Mouse (Mus musculus) ES-E14 (cell line): Measurements from ENCODE around the gene Crebbp.
A peak's percentile ranks its signal among the peaks of the same experiment; 100 is the strongest.

Experiments
- MAFK ChIP-seq: IDR thresholded peaks from 2 replicates; pipeline ENCODE4 v1.6.1; 2014; ENCODE audit warnings: mild to moderate bottlenecking, low read depth, low read length, inconsistent platforms; ENCODE audit not compliant: insufficient read depth
- ZNF384 ChIP-seq: IDR thresholded peaks from 2 replicates; pipeline ENCODE4 v1.6.1; 2012; ENCODE audit warnings: low read depth, low read length, inconsistent platforms

DNA sequence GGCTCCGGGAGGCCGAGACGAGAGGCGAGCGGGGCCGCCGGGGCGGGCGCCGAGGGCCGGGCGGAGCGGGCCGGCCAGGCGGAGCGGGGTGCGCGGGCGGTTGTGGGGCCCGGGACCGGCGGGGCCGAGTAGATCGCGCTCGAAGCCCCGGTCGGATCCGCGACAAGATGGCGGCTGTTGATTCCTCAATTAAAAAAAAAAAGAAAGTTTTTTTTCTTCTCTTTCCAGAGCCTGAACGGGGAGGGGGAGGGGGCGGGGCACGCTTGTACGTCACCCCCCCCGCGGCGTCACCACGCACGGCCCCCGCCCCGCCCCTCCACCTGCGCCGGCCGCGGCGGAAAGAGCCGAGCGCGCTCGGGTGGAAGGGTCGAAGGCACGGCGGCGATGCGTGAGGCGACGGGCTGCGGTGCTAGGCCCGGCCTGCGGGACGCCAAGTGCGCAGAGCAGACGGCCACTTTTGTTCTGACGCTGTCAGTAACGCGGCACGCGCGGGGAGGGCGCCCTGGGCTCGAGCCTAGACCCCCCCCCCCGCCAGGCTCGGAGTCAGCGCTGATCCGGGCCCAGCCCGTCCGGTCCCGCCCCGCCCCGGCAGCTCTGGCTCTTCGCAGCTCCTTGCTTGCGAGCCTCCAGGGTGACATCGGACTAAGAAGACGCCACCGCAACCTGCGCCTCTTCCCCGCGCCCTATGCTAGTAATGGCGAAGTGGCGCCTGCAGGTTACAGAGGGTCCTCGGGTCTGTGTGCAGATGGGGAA lies at the start of gene Crebbp:
- TF ChIP-seq MAFK (no peak), ZNF384 (peak; percentile 91)
